Comparison of ENCODE assay signal across 29 mouse cellular contexts in genomic region chr1:43789765-43790164, GRCm38 (mm10). TPM values are rescaled to one million over a fixed set of nuclear protein-coding genes. Genes with fewer than 3 reads are reported as not detected.
"Had no signal": no experiment of that assay in that cellular context is flagged by ENCODE, and none has a peak within 500 bp of the region (broad histone marks: within the 10 kb centered on the region; RNA-seq: fewer than 3 reads in every experiment).

No protein-coding gene starts in this region.

- H3K4me2 ChIP-seq: embryonic facial prominence, embryonic 12.5 days; embryonic facial prominence, embryonic 13.5 days; embryonic facial prominence, embryonic 15.5 days; forebrain, embryonic 12.5 days; forebrain, embryonic 13.5 days; forebrain, embryonic 15.5 days had no signal

- H3K27ac ChIP-seq: embryonic facial prominence, embryonic 10.5 days; embryonic facial prominence, embryonic 12.5 days; embryonic facial prominence, embryonic 13.5 days; embryonic facial prominence, embryonic 15.5 days; forebrain, embryonic 10.5 days; forebrain, embryonic 12.5 days; forebrain, embryonic 13.5 days; forebrain, embryonic 15.5 days; gastrocnemius, adult 2 months; heart, adult 2 months had no signal

- H3K9me3 ChIP-seq: embryonic facial prominence, embryonic 10.5 days; embryonic facial prominence, embryonic 12.5 days; embryonic facial prominence, embryonic 13.5 days; embryonic facial prominence, embryonic 15.5 days; forebrain, embryonic 10.5 days; forebrain, embryonic 12.5 days; forebrain, embryonic 13.5 days; forebrain, embryonic 15.5 days had no signal

- H3K36me3 ChIP-seq: forebrain, embryonic 15.5 days had no signal

- H3K4me1 ChIP-seq: embryonic facial prominence, embryonic 10.5 days; embryonic facial prominence, embryonic 12.5 days; embryonic facial prominence, embryonic 13.5 days; embryonic facial prominence, embryonic 15.5 days; forebrain, embryonic 10.5 days; forebrain, embryonic 12.5 days; forebrain, embryonic 13.5 days; forebrain, embryonic 15.5 days had no signal

- H3K9ac ChIP-seq: embryonic facial prominence, embryonic 12.5 days; embryonic facial prominence, embryonic 13.5 days; embryonic facial prominence, embryonic 15.5 days; forebrain, embryonic 12.5 days; forebrain, embryonic 13.5 days; forebrain, embryonic 15.5 days; forebrain, postnatal 0 days had no signal

- H3K4me3 ChIP-seq: embryonic facial prominence, embryonic 10.5 days; embryonic facial prominence, embryonic 12.5 days; embryonic facial prominence, embryonic 13.5 days; embryonic facial prominence, embryonic 15.5 days; erythroblast, embryonic 14.5 days; forebrain, embryonic 10.5 days; forebrain, embryonic 12.5 days; forebrain, embryonic 13.5 days; forebrain, embryonic 15.5 days; gastrocnemius, adult 2 months; heart, adult 2 months had no signal

- H3K27me3 ChIP-seq: embryonic facial prominence, embryonic 12.5 days; embryonic facial prominence, embryonic 13.5 days; embryonic facial prominence, embryonic 15.5 days; forebrain, embryonic 12.5 days; forebrain, embryonic 13.5 days; forebrain, embryonic 15.5 days had no signal

- ATAC-seq: forebrain, embryonic 13.5 days; forebrain, embryonic 14.5 days; forebrain, embryonic 15.5 days; forebrain, embryonic 16.5 days; forebrain, postnatal 0 days had no signal

- DNase-seq: cerebellum, adult 2 months; cerebellum, adult 8-10 months; cerebellum, adult 9-10 months; cerebellum, postnatal 10 days; cerebellum, postnatal 14 days; cerebellum, postnatal 25 days; cerebellum, postnatal 36 days; embryo, embryonic 11 days; forebrain, postnatal 0 days; gastrocnemius, adult 2 months; gastrocnemius, postnatal 10 days; gastrocnemius, postnatal 14 days; gastrocnemius, postnatal 25 days; gastrocnemius, postnatal 36 days; heart, adult 18-20 months; heart, adult 2 months had no signal

RNA-seq across cellular contexts. Expression of gene 1500015O10Rik, which starts 59.4 kb away (rescaled TPM):
- total RNA-seq: common myeloid progenitor, adult 5-6 weeks; granulocyte monocyte progenitor cell, adult 5-6 weeks had no signal
- polyA plus RNA-seq: embryonic facial prominence, embryonic 10.5 days; erythroblast, embryonic 14.5 days had no signal
